Mouse (Mus musculus) C2C12 (cell line): Measurements from ENCODE around the gene Foxg1.

Experiments
- CEBPB ChIP-seq: IDR thresholded peaks from one replicate; pipeline ENCODE4 v1.6.1; 2011; ENCODE audit warnings: low read depth, mild to moderate bottlenecking, control low read depth, moderate library complexity
- CTCF ChIP-seq: IDR thresholded peaks from one replicate; pipeline ENCODE4 v1.5.1; 2011; ENCODE audit not compliant: control insufficient read depth, insufficient read depth, insufficient read length

DNA sequence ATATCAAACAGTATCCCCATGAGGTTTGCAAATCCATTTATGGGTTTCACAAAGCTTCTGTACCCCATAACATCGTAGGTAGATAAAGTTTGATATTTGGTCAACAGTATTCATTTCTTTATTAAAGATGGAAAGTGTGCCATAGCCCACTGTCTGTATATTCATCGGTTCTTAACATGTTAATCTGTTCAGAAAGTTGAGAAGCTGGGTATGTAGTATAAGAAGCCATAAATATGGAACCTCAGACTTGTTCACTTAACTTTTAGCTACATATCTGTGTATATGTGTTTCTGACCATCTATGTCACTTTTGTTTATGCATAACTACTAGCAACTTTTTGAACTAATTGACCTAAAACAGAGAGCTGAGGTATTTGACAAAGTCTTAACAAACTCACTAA is 13.5 kb downstream of the Foxg1 start:
- TF ChIP-seq CTCF (no peak), CEBPB (no peak)
